Mouse (Mus musculus) urinary bladder, postnatal 0 days (tissue): ENCODE measurements around the gene Fthl17b. TPM values are rescaled to one million over a fixed set of nuclear protein-coding genes. Genes with fewer than 3 reads are reported as not detected.

ENCODE experiments used
- polyA plus RNA-seq: library from polyadenylated mRNA; unstranded; fragments of >200 nt; fragmentation: Nextera tagmentation; extraction: Ambion mirVana; gene quantifications from 2 replicates; pipeline ENCODE4 v1.2.1, GENCODE M21; 2015

The Fthl17b gene
- polyA plus RNA-seq, result not detected in 2 replicates

GRCm38 (mm10) chrX:8962875-8963274 lies at the start of gene Fthl17b:
Fthl17b (minus strand) TSS chrX:8962975.

GRCm38 (mm10) chrX:8986655-8987054 lies 23.9 kb upstream of the Fthl17b start, which contains the start of gene Fthl17d:
Fthl17d (minus strand) TSS chrX:8986755.

GRCm38 (mm10) chrX:8976459-8976858 lies 13.7 kb upstream of the Fthl17b start, which contains the start of gene Fthl17c:
Fthl17c (minus strand) TSS chrX:8976559.

Other genes with a start within 250 kb of the Fthl17b start
- gene Ssx9, start 214.5 kb downstream of the Fthl17b start, polyA plus RNA-seq, result not detected in 2 replicates
- not detected in 2 replicates for gene Ssxb5, start 159.3 kb downstream of the Fthl17b start, polyA plus RNA-seq
- not detected in 2 replicates for gene Gm6592, start 119.0 kb downstream of the Fthl17b start, polyA plus RNA-seq
- gene Gm5751, start 88.7 kb downstream of the Fthl17b start, polyA plus RNA-seq, result not detected in 2 replicates
- gene B630019K06Rik, start 70.6 kb downstream of the Fthl17b start, polyA plus RNA-seq, result 1.1 and 1.3 TPM in 2 replicates
- not detected in 2 replicates for gene Fthl17c, start 13.6 kb upstream of the Fthl17b start, polyA plus RNA-seq
- not detected in 2 replicates for gene Fthl17d, start 23.8 kb upstream of the Fthl17b start, polyA plus RNA-seq
- gene Fthl17e, start 70.5 kb upstream of the Fthl17b start, polyA plus RNA-seq, result not detected in 2 replicates
- gene Fthl17f, start 100.0 kb upstream of the Fthl17b start, polyA plus RNA-seq, result not detected in 2 replicates
- not detected in 2 replicates for gene 4930402K13Rik, start 141.6 kb upstream of the Fthl17b start, polyA plus RNA-seq
- 5.8 and 6.9 TPM in 2 replicates for gene Lancl3, start 236.9 kb upstream of the Fthl17b start, polyA plus RNA-seq